Mouse (Mus musculus) ovary, adult 18-20 months (tissue): ENCODE measurements at regions not wholly inside any gene's neighbourhood (a gene's known extent, or its start where the extent isn't known, plus 50 kb on each side); places are given as distances from the start of the nearest gene placed in this dataset.

ENCODE experiments used
- DNase-seq: peaks from one replicate; pipeline ENCODE4 v3.0.0; 2022; ENCODE audit warnings: low spot score, mixed read lengths

GRCm38 (mm10) chr5:111543721-111544495, 126.7 kb downstream of the Mn1 start:
- no peak for DNase-seq

DNA sequence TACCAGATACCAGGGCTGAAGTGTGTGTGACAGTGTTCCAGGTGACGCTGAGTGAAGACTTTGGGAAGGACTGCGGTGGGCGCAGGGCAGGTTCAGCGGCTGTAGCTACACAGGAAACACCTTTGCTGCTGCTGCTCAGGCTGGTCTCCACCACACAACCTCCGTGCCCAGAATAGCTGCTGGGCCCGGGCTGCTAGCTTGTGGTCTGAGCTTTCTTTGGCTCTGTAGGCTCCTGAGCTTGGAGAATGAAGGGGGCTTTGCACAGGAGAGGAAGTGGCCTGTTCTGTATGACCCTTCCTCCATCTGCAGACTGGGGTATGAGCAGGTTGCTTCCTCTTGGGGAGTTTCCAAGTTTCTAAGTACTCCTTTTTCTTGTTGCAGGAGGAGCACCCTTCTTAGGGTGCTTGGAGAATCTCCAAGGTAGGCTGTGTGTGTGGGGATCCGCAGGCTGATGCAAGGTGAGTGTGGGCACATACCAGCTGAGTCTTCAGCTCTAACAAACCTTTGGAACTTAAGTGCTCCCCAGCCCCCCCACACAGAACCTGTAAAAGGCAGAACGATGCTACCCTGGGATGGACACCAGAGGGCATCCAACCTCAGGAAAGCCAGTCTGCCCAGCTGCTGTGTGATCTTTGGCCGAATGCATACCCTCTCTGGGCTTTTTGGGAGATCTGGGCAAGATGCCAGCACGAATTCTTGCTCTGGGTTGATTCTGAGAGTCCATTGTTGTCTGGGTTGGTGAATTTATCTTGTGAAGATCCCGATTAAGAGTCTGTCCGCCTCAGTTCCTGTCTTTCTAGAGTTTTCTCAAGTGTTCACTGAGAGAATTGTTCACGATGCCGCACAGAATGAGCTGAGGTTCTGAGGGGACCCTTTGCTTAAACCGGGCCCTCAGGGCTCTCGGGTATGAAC, 136.6 kb downstream of the Mn1 start:
- DNase-seq, result no peak

DNA sequence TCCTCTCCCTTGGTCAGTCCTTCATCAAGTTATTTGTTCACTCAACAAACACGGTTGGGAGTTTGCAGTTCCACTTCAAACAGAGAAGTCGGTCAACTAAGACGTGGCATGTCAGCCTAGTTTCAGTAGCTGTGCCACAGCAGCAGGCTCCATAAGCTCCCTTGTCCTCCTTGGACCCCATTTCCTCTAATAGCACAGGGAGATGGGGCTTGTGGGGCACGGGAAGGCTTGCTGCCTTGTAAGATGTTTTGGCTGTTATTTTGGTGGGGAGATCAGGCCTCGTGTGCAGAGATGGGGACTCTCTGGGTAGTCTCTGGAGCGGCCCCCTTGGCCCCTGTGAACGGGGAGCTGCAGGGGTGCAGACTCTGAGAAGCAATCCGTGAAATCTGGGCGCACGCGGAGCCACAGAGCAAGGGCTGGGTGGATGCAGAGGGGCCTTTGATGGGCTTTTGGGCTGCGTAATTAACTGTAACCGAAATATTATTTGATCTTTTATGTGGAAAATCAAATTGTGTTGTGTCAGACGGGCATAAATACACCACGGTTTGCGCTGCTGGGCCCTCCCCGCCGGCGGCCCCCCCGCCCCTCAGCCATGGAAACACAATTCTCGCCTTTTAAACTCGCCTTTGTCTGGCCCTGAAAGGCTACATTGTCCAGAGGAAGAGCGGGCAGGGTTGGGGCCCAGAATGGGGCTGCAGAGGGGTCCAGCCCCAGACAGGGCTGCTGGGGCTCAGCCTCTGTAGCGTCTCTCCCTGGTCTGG, 137.6 kb downstream of the Mn1 start:
- no peak for DNase-seq

DNA sequence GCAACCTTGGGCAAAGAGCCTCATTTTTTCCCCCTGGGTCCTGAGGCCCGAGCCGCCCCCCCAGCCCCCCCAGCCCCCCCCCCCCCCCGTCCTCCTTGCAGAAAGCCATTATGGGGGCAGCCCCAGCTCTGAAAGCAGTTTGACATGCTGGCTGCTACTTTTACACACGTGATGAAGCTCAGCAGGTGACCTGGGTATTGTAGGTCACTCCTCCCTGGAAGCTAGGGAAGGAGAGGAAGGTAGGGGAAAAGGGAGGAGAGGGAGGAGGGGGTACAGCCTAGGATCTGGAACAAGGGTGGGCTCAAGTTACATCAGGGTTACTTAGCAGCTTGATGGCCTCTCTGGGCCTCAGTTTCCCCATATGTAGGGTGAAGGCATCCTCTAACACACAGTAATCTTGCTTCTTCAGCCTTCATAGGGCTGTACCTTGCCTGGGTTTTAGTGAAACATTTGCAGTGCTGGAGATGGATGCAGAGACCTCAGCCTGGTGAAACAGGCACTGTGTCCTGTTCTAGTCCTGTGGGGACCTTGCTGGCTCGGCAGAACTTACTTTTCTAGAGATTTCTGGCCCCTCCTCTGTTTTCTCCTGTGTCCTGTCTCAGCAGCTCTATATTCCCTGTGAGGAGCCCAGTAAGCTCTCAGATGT, 138.3 kb downstream of the Mn1 start:
- no peak for DNase-seq

- DNase-seq, result no peak
Measured at GRCm38 (mm10) chr5:111555981-111556380, 138.8 kb downstream of the Mn1 start.

DNA sequence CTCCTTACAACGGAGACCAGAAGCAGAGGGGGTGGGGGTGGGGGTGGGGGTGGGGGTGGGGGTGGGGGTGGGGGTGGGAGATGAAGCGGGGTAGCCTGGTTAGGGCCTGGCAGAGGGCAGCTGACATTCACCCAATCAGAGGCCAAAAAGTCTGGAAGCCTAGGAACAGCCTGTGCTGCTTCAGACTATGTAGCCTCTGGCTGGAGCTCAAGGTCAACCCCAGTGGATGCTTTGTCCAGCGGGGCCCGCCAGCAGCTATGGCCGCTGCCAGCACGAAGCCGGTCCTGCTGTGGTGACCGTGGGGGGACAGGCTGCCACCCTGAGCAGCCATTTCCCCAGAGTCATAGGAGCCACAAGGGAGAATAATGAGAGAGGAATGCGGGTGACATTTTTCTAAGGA, 143.3 kb downstream of the Mn1 start:
- DNase-seq, result peak; percentile 29

GRCm38 (mm10) chr5:111561301-111561700, 144.1 kb downstream of the Mn1 start:
- DNase-seq, result no peak

DNA sequence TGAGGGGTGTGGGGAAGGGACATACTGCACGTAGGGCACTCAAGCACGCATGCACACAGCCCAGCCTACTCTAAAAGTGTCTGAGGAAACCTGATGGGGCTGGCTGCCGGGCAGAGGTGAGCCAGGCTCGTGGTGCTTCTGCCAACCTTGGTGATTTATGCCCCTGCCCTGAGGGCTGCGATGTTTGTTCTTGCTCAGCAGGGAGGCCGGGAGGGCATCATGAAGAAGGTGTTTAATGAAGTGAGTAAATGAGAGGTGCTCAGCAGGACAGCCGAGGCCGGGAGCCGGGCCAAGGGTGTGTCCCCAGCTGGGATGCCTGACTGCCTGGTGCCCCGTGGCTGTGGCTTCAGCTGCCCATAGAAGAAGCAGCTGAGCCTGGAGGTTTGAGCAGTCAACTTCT, 153.7 kb downstream of the Mn1 start:
- DNase-seq, result no peak

- DNase-seq, result no peak
Measured at GRCm38 (mm10) chr5:111573265-111573873, 156.2 kb downstream of the Mn1 start.

GRCm38 (mm10) chr5:111574219-111574840, 157.2 kb downstream of the Mn1 start:
- DNase-seq, result no peak

GRCm38 (mm10) chr5:111575376-111575775, 158.2 kb downstream of the Mn1 start:
- no peak for DNase-seq

- DNase-seq, result no peak
Measured at GRCm38 (mm10) chr5:111577441-111577840, 156.3 kb upstream of the Gm26897 start.

- no peak for DNase-seq
Measured at GRCm38 (mm10) chr5:111578088-111578487, 155.6 kb upstream of the Gm26897 start.

DNA sequence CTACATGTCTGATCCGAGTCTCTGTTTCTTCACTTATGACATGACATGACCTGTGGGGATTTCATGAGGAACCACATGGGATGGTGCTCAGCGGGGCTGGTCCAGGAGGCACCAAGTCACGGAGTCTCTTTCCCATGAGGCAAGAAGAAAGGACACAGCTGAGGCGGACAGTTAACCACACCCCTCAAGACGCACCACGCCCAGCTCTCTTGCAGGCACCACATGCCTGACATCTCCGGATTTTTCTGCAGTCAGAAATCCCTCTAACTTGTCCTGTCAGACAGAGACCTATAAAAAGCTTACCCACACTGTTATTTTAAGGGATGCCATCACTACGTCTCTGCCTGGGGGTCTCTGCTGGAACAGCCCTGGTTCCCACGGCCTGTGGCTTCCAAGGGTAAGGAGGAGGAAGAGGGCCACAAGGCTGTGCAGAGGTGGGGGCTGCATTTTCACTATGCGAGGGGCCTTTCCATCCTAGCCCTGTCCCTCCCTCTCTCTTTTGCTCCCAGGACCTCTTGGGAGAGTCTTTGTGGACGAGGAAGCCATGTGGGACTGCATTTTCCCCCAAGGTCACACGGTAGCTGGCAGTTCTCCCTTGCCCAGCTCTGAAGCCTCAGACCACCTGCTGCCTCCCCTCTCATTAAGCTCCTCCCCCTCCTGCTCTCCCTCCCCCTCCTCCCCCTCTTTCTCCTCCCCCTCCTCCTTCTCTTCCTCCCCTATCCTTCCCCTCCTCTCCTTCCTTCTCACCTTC, 154.6 kb upstream of the Gm26897 start:
- DNase-seq, result no peak

DNA sequence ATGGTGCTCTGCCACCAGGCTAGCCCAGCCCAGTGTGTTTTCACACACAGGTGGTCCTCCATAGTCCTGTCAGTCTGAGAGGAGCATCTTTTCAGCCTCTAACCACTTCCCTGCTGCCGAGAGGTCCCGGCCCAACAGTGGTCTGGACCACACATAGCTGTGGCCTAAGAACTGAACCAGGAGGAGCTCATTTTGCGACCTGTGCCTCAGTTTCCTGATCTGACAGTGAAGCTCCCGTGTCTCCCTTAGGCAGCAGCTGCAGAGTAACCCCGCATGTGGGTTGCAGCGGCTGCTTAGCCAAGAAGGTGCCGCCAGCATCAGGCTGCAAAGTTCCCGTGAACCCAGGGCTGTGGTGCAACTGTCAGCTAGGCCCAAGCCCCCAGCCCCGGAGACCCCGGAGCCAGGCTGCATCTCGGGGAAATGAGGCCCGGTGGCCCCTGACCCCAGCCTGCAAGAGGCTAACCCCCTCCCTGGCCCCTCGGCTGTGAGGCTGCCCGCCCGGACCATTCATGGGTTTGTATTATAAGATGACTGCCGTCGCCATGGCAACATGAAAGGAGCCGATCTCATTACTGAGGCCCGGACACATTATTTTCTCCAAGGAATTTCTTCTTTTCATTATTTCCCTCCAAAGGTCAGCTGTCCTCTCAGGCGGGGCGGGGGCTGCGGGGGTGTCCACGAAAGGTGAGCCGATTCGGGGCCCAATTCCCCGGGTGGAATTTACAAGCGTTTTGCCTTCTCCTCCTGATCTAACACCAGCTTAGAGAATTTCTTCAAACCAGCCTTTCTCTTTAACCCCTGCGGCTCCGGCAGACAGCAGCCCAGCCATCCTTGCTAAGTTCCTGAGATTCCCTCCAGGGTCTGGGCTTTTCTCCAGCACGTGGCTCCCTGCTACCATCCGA, 152.6 kb upstream of the Gm26897 start:
- no peak for DNase-seq

GRCm38 (mm10) chr5:111582004-111582403, 151.7 kb upstream of the Gm26897 start:
- DNase-seq, result no peak

GRCm38 (mm10) chr5:111590619-111591081, 143.1 kb upstream of the Gm26897 start:
- DNase-seq, result no peak

- DNase-seq, result no peak
Measured at GRCm38 (mm10) chr5:111592807-111593206, 140.9 kb upstream of the Gm26897 start.

- DNase-seq, result no peak
Measured at GRCm38 (mm10) chr5:111594111-111594510, 139.6 kb upstream of the Gm26897 start.
